Mouse (Mus musculus): ENCODE results near the gene Psmb11. TPM values are rescaled to one million over a fixed set of nuclear protein-coding genes. Genes with fewer than 3 reads are reported as not detected.

Gene Psmb11
- total RNA-seq, 2 experiments from 2014 or later = 0.27 to 0.30 TPM

- intact Hi-C loops (cut with DNase I) = no loop called here
- DNase-seq (ENCODE audit: low spot score in 2 of 2) = peak; percentile 60 to 72
Measured at GRCm38 (mm10) chr14:54664477-54665222, 43.4 kb downstream of the Psmb11 start.

DNA sequence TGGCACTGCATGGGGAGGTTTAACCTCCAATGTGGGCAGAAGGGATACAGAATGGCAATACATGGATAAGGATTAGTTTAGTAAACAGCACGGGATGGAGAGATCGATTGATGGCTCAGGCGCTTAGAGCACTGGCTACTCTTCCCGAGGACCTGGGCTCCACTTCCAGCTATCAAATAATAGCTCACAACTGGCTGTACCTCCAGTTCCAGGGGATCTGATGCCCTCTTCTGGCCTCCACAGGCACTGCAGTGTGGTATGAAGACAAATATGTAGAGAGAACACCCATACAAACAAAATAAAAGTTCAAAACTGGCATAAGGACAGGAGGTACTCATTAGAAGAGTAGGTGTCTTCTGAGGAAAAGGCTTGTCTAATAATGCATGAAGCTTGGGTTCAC is 48.1 kb downstream of the Psmb11 start:
- DNase-seq (ENCODE audit: low spot score in 2 of 2) = no peak
- intact Hi-C loops (cut with DNase I) = no loop called here

DNA sequence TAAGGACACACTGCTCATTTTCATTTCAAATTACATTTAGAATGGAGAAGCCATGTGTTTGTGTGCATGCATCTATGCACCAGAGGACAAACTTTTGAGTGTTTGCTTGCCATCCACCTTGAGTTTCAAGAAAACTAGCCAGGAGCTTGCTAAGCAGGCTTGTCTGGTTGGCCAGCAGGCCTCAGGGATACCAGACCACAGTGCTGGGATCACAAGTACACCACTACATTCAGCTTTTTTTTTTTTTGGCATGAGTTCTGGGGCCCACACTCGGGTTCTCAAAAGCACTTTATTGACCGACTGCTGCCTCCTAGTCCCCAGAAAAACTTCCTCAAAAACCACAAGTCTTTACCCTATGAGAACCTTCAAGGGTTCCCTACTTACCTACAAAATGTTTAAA is 53.1 kb downstream of the Psmb11 start:
- DNase-seq (ENCODE audit: low spot score in 2 of 2) = no peak
- intact Hi-C loops (cut with DNase I) = no loop called here

DNA sequence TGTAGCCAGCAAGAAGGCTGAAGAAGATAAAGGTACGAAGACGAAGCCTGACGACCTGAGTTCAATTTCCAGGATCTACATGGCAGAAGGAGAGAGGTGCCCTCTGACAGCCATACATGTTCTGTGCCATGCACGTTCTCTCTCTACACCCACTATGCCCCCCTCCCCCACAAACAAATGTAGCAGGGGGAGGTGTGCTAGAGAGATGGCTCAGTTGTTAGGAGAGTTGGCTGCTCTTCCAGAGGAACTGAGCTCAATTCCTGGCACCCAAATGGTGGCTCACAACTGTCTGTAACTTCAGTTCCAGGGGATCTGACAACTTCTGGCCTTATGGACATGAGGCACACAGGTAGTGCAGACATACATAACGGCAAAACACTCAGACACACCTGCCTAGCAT is 55.1 kb downstream of the Psmb11 start:
- intact Hi-C loops (cut with DNase I) = no loop called here
- DNase-seq (ENCODE audit: low spot score in 2 of 2) = no peak

GRCm38 (mm10) chr14:54678657-54679304 is 57.5 kb downstream of the Psmb11 start:
- DNase-seq (ENCODE audit: low spot score in 2 of 2) = no peak
- intact Hi-C loops (cut with DNase I) = no loop called here

Small RNA genes within 50 kb of the gene (microRNA-seq; reads per million reads assigned to microRNA genes)
- gene Mir686 = not detected
- 1.5 reads per million for gene Mir6948

Other genes with a start within 250 kb of the Psmb11 start
- 1 to 10 TPM; 1.9 TPM for gene Slc7a7, start 203.7 kb upstream of the Psmb11 start, total RNA-seq (2021)
- gene Mrpl52, start 194.5 kb upstream of the Psmb11 start, total RNA-seq (2021) = 10 to 100 TPM; 84.6 to 88.0 TPM
- gene Mmp14, start 189.8 kb upstream of the Psmb11 start, total RNA-seq (2021) = 10 to 100 TPM in 1 of 2 experiments, 1 to 10 TPM in 1; 7.2 to 10.8 TPM
- gene Lrp10, start 157.3 kb upstream of the Psmb11 start, total RNA-seq (2021) = 10 to 100 TPM; 24.1 to 24.4 TPM
- 1 to 10 TPM; 7.0 to 7.7 TPM for gene Rem2, start 145.3 kb upstream of the Psmb11 start, total RNA-seq (2021)
- 10 to 100 TPM; 47.7 to 58.0 TPM for gene Prmt5, start 103.9 kb upstream of the Psmb11 start, total RNA-seq (2021)
- gene Haus4, start 66.8 kb upstream of the Psmb11 start, total RNA-seq (2021) = 1 to 10 TPM; 1.6 to 4.7 TPM
- 1 to 10 TPM; 1.5 to 2.0 TPM for gene Ajuba, start 43.9 kb upstream of the Psmb11 start, total RNA-seq (2021)
- gene 4931414P19Rik, start 15.4 kb upstream of the Psmb11 start, total RNA-seq (2021) = 1 to 10 TPM; 6.6 to 8.4 TPM
- gene Psmb5, start 3.4 kb upstream of the Psmb11 start, total RNA-seq (2021) = 100 to 1,000 TPM; 164 to 176 TPM
- not detected for gene Gm17606, start 19.5 kb downstream of the Psmb11 start, total RNA-seq (2021)
- 1 to 10 TPM; 7.0 to 9.6 TPM for gene Cdh24, start 19.9 kb downstream of the Psmb11 start, total RNA-seq (2021)
- 10 to 100 TPM; 22.6 to 23.1 TPM for gene 1700123O20Rik, start 64.8 kb downstream of the Psmb11 start, total RNA-seq (2021)
- gene Acin1, start 65.5 kb downstream of the Psmb11 start, total RNA-seq (2021) = 100 to 1,000 TPM; 126 to 237 TPM
- not detected for gene Gm29776, start 77.4 kb downstream of the Psmb11 start, total RNA-seq (2021)
- gene Cebpe, start 90.7 kb downstream of the Psmb11 start, total RNA-seq (2021) = not detected
- 10 to 100 TPM; 54.7 to 64.8 TPM for gene Slc7a8, start 160.5 kb downstream of the Psmb11 start, total RNA-seq (2021)
- gene Rnf212b, start 192.7 kb downstream of the Psmb11 start, total RNA-seq (2021) = not detected
- gene Homez, start 249.5 kb downstream of the Psmb11 start, total RNA-seq (2021) = 10 to 100 TPM; 15.9 to 22.1 TPM